Mouse (Mus musculus) layer of hippocampus, adult 2 months (tissue): ENCODE results near the gene Crym. TPM values are rescaled to one million over a fixed set of nuclear protein-coding genes. Genes with fewer than 3 reads are reported as not detected.
A peak's percentile ranks its signal among the peaks of the same experiment; 100 is the strongest.

Source experiments
- DNase-seq, 2 experiments: peaks; one replicate each; pipeline ENCODE4 v3.0.0; 2022; ENCODE audit warnings: low spot score in 2 of 2
- H3K27ac ChIP-seq: fragments of 200-600 bp; 2 replicates; pipeline ENCODE4 v1.8.1; 2022
- H3K4me3 ChIP-seq: fragments of 200-600 bp; 2 replicates; pipeline ENCODE4 v1.8.1; 2022; ENCODE audit warnings: mild to moderate bottlenecking
- CTCF ChIP-seq: fragments of 200-600 bp; conservative IDR thresholded peaks from 2 replicates; pipeline ENCODE4 v1.8.1; 2022; ENCODE audit warnings: antibody characterized with exemption, mild to moderate bottlenecking, moderate library complexity
- total RNA-seq, 2 experiments: library from RNA; stranded (reverse); gene quantifications; 2 replicates each; pipeline ENCODE4 v1.2.3; 2021

Crym gene
- total RNA-seq, 2 experiments from 2014 or later, result 235 to 270 TPM

DNA sequence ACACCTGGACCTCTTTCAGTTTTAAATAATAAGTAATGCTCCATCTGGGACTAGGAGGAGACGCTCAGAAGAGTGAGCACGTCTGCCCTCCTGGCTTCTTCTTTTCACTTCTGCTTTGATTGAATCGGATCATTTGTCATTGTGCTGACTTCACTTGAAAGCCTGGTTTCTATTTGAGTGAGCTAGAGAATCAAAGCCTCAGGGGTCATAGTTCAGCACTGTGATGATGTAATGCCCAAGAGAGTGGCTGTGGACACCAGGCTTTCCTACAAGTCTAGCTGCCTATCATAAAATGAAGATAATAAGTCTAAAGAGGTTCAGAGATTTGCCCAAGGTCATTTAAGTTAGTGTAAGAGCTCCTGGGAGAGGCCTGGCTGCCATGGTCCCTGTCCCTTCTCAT is 51.7 kb downstream of the Crym start:
- no peak for DNase-seq
- Histone ChIP-seq H3K4me3 (no peak overlapping the region), H3K27ac (peak overlapping the region; percentile 67)
- TF ChIP-seq CTCF, result no peak

DNA sequence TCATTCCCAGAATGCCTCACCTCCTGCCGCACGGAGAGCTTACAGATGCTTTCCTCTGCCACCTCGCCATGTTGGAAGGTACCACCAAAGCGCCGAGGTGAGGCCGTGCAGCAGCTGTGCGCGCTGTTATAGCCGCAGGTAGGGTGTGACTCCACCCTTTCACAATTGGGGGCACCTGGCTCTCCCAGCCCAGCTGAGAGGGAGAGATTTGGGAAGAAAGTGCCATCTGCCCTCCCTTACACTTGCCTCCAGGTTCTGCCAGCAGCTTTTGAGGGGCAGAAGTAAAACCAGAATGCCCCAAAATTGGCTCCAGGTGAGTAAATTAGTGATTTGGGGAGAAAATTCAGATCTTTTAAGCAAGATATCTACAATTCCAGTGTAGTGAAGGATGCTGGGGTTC is 56.7 kb downstream of the Crym start, which contains the start of gene Zp2:
Gene Zp2, minus strand, starts transcription at position 101 of the 400 bp plus-strand sequence.
- no peak within 1 kb of the TSS for H3K4me3 ChIP-seq
- DNase-seq, result no peak
- H3K27ac ChIP-seq, result no peak within 1 kb of the TSS
- no peak for TF ChIP-seq CTCF

DNA sequence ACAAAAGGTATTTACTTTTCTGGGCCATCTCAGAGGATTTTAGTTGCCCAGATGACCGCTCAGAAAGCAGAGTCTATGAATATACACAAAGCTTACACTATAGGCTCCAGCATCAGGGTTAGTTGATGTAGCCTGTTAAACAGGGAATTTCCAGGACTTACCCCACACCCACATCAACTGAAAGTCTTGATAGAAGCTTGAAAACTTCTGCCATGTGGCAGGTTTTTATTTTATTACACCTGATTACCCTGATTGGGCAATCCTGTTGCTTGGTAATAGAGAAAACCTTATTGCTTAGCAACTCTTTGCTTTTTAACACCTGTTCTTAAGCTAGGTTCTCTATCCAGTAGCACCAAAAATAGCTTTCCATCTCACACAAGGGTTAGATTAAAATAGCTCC is 59.2 kb downstream of the Crym start:
- no peak for TF ChIP-seq CTCF
- Histone ChIP-seq H3K4me3 (no peak overlapping the region), H3K27ac (no peak overlapping the region)
- DNase-seq, result no peak

Other genes starting within 250 kb of the Crym start
- gene Dnah3, start 106.8 kb downstream of the Crym start, total RNA-seq, result under 1 TPM; 0.12 to 0.59 TPM
- 10 to 100 TPM; 11.3 to 11.7 TPM for gene Tmem159, start 99.8 kb downstream of the Crym start, total RNA-seq
- under 1 TPM; 0.20 to 0.37 TPM for gene Zp2, start 56.8 kb downstream of the Crym start, total RNA-seq
- under 1 TPM; 0.31 to 0.32 TPM for gene Anks4b, start 28.3 kb downstream of the Crym start, total RNA-seq
- not detected for gene Abca14, start 1.9 kb upstream of the Crym start, total RNA-seq
- gene Abca15, start 126.6 kb upstream of the Crym start, total RNA-seq, result not detected
- not detected for gene Abca16, start 207.5 kb upstream of the Crym start, total RNA-seq